Mouse (Mus musculus) stomach, embryonic 14.5 days (tissue): ENCODE data around the gene Wwc2. TPM values are rescaled to one million over a fixed set of nuclear protein-coding genes. Genes with fewer than 3 reads are reported as not detected.

Experiments
- ATAC-seq: fragments of 200-750 bp; cut with Nextera tagmentation; 2 replicates; pipeline ENCODE4 v1.8.0; 2017; ENCODE audit warnings: low read depth, moderate TSS enrichment; ENCODE audit not compliant: insufficient number of reproducible peaks, insufficient read depth, low FRiP score
- H3K27ac ChIP-seq: fragments of 300-500 bp; sonication (generic); 2 replicates; pipeline ENCODE4 v1.5.1; 2014; ENCODE audit warnings: mild to moderate bottlenecking, low read length, moderate library complexity, mixed read lengths
- H3K27me3 ChIP-seq: fragments of 300-500 bp; sonication (generic); 2 replicates; pipeline ENCODE4 v1.6.1; 2014; ENCODE audit warnings: low read length, control low read depth, mixed read lengths; ENCODE audit not compliant: control insufficient read depth, insufficient read depth
- H3K36me3 ChIP-seq: fragments of 300-500 bp; sonication (generic); 2 replicates; pipeline ENCODE4 v1.6.1; 2014; ENCODE audit warnings: mild to moderate bottlenecking, control low read depth, low read length, moderate library complexity, mixed read lengths; ENCODE audit not compliant: control insufficient read depth, insufficient read depth
- H3K4me1 ChIP-seq: fragments of 300-500 bp; sonication (generic); 2 replicates; pipeline ENCODE4 v1.6.1; 2014; ENCODE audit warnings: low read length, control low read depth, mixed read lengths; ENCODE audit not compliant: control insufficient read depth, insufficient read depth
- H3K4me2 ChIP-seq: fragments of 300-500 bp; sonication (generic); replicated peaks from 2 replicates; pipeline ENCODE4 v1.6.1; 2014; ENCODE audit warnings: low read depth, low read length, control low read depth
- H3K4me3 ChIP-seq: fragments of 300-500 bp; sonication (generic); 2 replicates; pipeline ENCODE4 v1.5.1; 2014; ENCODE audit warnings: low read depth, low read length, control low read depth
- H3K9ac ChIP-seq: fragments of 300-500 bp; sonication (generic); replicated peaks from 2 replicates; pipeline ENCODE4 v1.6.1; 2014; ENCODE audit warnings: low read depth, mild to moderate bottlenecking, control low read depth, low read length, moderate library complexity, mixed read lengths
- H3K9me3 ChIP-seq: fragments of 300-500 bp; sonication (generic); 2 replicates; pipeline ENCODE4 v1.6.1; 2016; ENCODE audit warnings: low read depth, low read length, control low read depth; ENCODE audit not compliant: control insufficient read depth
- WGBS: fragments of 180-500 bp; shearing (Covaris S2); extraction: QIAGEN DNeasy Blood & Tissue Kit; methylation state at CpG from one replicate; pipeline ENCODE4 v1.1.7; 2014; 5-methylcytosine and 5-hydroxymethylcytosine counted together
- polyA plus RNA-seq: library from polyadenylated mRNA; unstranded; fragments of >200 nt; fragmentation: Nextera tagmentation; extraction: Ambion mirVana; gene quantifications from 2 replicates; pipeline ENCODE4 v1.2.1, GENCODE M21; 2014

Gene Wwc2
- polyA plus RNA-seq, 1 experiment from 2014 or later, result 12.0 TPM

- ATAC-seq, result no peak
- H3K9ac ChIP-seq, result no peak overlapping the region
- H3K27me3 ChIP-seq, result no peaks in the 10 kb centered on the region
- H3K9me3 ChIP-seq, result no peaks in the 10 kb centered on the region
- H3K36me3 ChIP-seq, result no peaks in the 10 kb centered on the region
- H3K4me3 ChIP-seq, result no peak overlapping the region
- H3K27ac ChIP-seq, result no peak overlapping the region
- no peak overlapping the region for H3K4me2 ChIP-seq
- H3K4me1 ChIP-seq, result no peaks in the 10 kb centered on the region
- 88% methylated on average over 6 of the region's 6 CpGs for WGBS
These were observed 23.7 kb upstream of the Wwc2 start for GRCm38 (mm10) chr8:48014386-48014785.

DNA sequence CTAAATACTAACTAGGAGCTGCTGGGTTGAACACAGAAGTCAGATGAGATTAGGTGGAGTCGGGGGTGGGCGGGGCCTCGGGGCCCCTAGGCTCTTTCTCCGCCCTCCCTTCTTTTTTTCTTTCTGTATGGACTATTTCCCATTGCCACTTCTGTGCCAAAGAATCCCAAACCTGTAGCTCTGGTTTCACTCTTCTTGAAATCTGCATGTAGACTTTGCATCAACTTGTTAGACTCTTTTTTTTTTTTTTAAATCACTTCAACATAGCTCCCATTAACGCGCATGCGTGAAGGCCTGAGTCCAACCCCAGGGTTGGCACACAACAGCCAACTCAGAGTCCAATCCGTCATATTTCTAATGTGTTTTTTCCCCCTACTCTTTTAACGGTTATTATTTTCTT, 22.6 kb upstream of the Wwc2 start:
- H3K9me3 ChIP-seq, result no peaks in the 10 kb centered on the region
- no peaks in the 10 kb centered on the region for H3K4me1 ChIP-seq
- WGBS, result 76% methylated on average over 9 of the region's 9 CpGs
- no peak overlapping the region for H3K4me2 ChIP-seq
- no peaks in the 10 kb centered on the region for H3K36me3 ChIP-seq
- no peak for ATAC-seq
- H3K27me3 ChIP-seq, result no peaks in the 10 kb centered on the region
- no peak overlapping the region for H3K4me3 ChIP-seq
- H3K9ac ChIP-seq, result no peak overlapping the region
- no peak overlapping the region for H3K27ac ChIP-seq

- Histone ChIP-seq H3K36me3 (no peaks in the 10 kb centered on the region), H3K4me3 (no peak overlapping the region), H3K9ac (no peak overlapping the region), H3K4me1 (no peaks in the 10 kb centered on the region), H3K4me2 (no peak overlapping the region), H3K9me3 (no peaks in the 10 kb centered on the region), H3K27ac (no peak overlapping the region), H3K27me3 (no peaks in the 10 kb centered on the region)
- WGBS, result 70% methylated on average over 10 of the region's 10 CpGs
- ATAC-seq, result no peak
These were observed 21.1 kb upstream of the Wwc2 start for GRCm38 (mm10) chr8:48011871-48012270.

GRCm38 (mm10) chr8:48010977-48011376, 20.3 kb upstream of the Wwc2 start:
- Histone ChIP-seq H3K4me2 (no peak overlapping the region), H3K4me1 (no peaks in the 10 kb centered on the region), H3K27me3 (no peaks in the 10 kb centered on the region), H3K9ac (no peak overlapping the region), H3K9me3 (no peaks in the 10 kb centered on the region), H3K36me3 (no peaks in the 10 kb centered on the region), H3K27ac (no peak overlapping the region), H3K4me3 (no peak overlapping the region)
- no peak for ATAC-seq
- WGBS, result 82% methylated on average over 14 of the region's 14 CpGs

GRCm38 (mm10) chr8:48009399-48009798, 18.7 kb upstream of the Wwc2 start:
- no peak overlapping the region for H3K4me3 ChIP-seq
- H3K27ac ChIP-seq, result no peak overlapping the region
- H3K36me3 ChIP-seq, result no peaks in the 10 kb centered on the region
- no peaks in the 10 kb centered on the region for H3K27me3 ChIP-seq
- H3K4me1 ChIP-seq, result no peaks in the 10 kb centered on the region
- H3K9ac ChIP-seq, result no peak overlapping the region
- 83% methylated on average over 15 of the region's 15 CpGs for WGBS
- no peak for ATAC-seq
- H3K4me2 ChIP-seq, result no peak overlapping the region
- H3K9me3 ChIP-seq, result no peaks in the 10 kb centered on the region

- H3K9me3 ChIP-seq, result no peaks in the 10 kb centered on the region
- WGBS, result 77% methylated on average over 8 of the region's 8 CpGs
- H3K4me2 ChIP-seq, result no peak overlapping the region
- no peaks in the 10 kb centered on the region for H3K4me1 ChIP-seq
- no peak for ATAC-seq
- H3K36me3 ChIP-seq, result no peaks in the 10 kb centered on the region
- H3K27ac ChIP-seq, result no peak overlapping the region
- H3K4me3 ChIP-seq, result no peak overlapping the region
- no peak overlapping the region for H3K9ac ChIP-seq
- no peaks in the 10 kb centered on the region for H3K27me3 ChIP-seq
These were observed 18.2 kb upstream of the Wwc2 start for GRCm38 (mm10) chr8:48008936-48009335.

DNA sequence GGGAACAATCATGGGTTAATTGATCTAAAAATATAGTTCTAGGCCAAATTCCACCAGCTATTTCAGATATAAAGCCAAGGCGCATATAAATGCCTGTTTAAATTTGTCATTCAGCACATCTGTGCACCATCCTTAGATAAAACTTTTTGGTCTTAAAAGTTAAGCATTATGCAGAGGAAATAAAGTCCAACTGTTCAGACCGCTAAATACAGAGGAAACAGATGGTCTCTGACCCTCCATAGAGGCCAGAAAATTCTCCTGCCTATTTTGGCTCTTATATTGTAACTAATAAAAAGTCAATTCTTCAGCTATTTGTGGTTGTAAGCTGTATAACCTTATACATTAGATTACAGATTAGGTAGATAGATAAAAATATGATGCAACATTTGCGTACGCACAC, 16.1 kb upstream of the Wwc2 start:
- ATAC-seq, result no peak
- H3K27ac ChIP-seq, result no peak overlapping the region
- no peaks in the 10 kb centered on the region for H3K36me3 ChIP-seq
- WGBS, result 84% methylated on average over 4 of the region's 4 CpGs
- no peaks in the 10 kb centered on the region for H3K4me1 ChIP-seq
- H3K9me3 ChIP-seq, result no peaks in the 10 kb centered on the region
- H3K9ac ChIP-seq, result no peak overlapping the region
- no peak overlapping the region for H3K4me3 ChIP-seq
- no peak overlapping the region for H3K4me2 ChIP-seq
- H3K27me3 ChIP-seq, result no peaks in the 10 kb centered on the region

DNA sequence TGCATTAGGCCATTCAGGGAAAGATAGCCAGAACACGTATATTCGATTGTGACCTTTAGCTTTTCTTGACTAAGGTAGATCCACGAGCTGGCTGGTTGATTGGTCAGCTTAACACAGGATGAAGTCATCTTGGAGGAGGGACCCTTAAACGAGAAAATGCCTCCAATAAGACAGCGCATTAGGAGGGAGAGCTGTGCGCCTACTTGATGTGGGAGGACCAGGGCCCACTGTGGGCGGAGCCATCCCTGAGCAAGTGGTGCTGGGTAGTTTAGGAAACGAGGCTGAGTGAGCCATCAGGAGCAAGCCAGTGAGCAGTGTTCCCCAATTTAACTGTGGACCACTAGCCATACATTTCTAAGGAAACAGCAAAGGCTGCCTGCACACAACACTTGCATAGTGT, 11.8 kb upstream of the Wwc2 start:
- H3K4me1 ChIP-seq, result no peaks in the 10 kb centered on the region
- ATAC-seq, result no peak

GRCm38 (mm10) chr8:48001395-48001794, 10.7 kb upstream of the Wwc2 start:
- no peak for ATAC-seq
- Histone ChIP-seq H3K4me2 (no peak overlapping the region), H3K27me3 (no peaks in the 10 kb centered on the region), H3K4me1 (no peaks in the 10 kb centered on the region), H3K36me3 (no peaks in the 10 kb centered on the region), H3K27ac (no peak overlapping the region), H3K9me3 (no peaks in the 10 kb centered on the region), H3K9ac (no peak overlapping the region), H3K4me3 (no peak overlapping the region)
- WGBS, result 94% methylated on average over 6 of the region's 6 CpGs

More for the DNA sequence above, 11.8 kb upstream of the Wwc2 start:
- H3K9me3 ChIP-seq, result no peaks in the 10 kb centered on the region
- no peak overlapping the region for H3K27ac ChIP-seq
- no peak overlapping the region for H3K4me2 ChIP-seq
- no peak overlapping the region for H3K4me3 ChIP-seq
- WGBS, result 91% methylated on average over 8 of the region's 8 CpGs
- H3K9ac ChIP-seq, result no peak overlapping the region
- no peaks in the 10 kb centered on the region for H3K36me3 ChIP-seq
- H3K27me3 ChIP-seq, result no peaks in the 10 kb centered on the region
